Comparison of ENCODE assay signal across 8 mouse cellular contexts in the genomic region with DNA sequence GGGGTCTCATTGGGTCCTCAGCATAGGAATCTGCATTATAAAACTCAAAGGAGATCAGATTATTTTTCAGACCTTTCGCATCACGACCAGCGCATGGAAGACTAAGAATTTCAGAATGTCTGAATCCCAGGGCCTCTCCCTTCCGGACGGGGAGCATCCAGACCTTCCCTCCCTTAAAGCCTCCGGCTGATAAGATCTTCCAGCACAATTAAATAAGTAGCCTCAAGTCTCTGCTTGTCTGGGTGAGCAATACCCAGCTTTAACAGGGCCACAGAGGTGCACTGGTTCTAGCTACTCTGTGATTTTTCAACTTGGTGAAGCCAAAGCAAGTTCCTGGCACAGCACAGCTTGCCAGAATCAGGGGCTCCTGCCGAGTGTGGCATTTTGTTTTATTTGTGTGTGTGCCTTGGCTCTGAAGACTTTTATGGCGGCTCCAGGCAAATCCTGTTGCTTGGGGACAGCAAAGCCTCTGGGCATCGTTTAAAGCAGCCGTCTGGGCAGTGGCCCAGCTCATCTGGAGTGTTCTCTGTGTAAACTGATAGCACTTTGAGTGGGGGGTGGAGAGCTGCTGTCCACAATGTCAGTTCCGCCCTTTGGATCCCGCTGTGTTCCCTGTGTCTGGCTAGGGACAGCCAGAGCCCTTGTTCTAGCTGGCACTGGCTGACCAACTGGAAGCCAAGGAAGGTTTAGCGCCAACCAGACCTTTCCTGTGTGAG. TPM values are rescaled to one million over a fixed set of nuclear protein-coding genes. Genes with fewer than 3 reads are reported as not detected.
DNase-seq lines count a peak whose midpoint lies in the region; ATAC-seq and TF ChIP-seq lines count a peak whose summit lies in the region.

No protein-coding gene starts in this region.

- H3K4me2 ChIP-seq in hindbrain, postnatal 0 days (ENCODE audit: low read depth, low read length): peak overlapping the region; percentile 47

- WGBS in hindbrain, postnatal 0 days: 29% methylated on average over 13 of the region's 13 CpGs

- no peak overlapping the region for H3K9ac ChIP-seq in hindbrain, postnatal 0 days (replicated peaks; ENCODE audit: low read length)

- TF ChIP-seq CTCF in hindbrain, postnatal 0 days (IDR thresholded peaks at IDR 0.05; ENCODE audit: low read depth): no peak

- peak overlapping the region; percentile 62; the same call in 1 of the 2 replicates for H3K27ac ChIP-seq in hindbrain, postnatal 0 days

- H3K9me3 ChIP-seq in hindbrain, postnatal 0 days (ENCODE audit: low read length): no peaks in the 10 kb centered on the region

- H3K4me3 ChIP-seq in hindbrain, postnatal 0 days (ENCODE audit: low read length): 0 out of 2 replicates have a peak overlapping the region, but pooled peaks have one; percentile 8

- no peaks in the 10 kb centered on the region for H3K36me3 ChIP-seq in hindbrain, postnatal 0 days (ENCODE audit: insufficient read depth, low read length)

- no peaks in the 10 kb centered on the region for H3K4me1 ChIP-seq in hindbrain, postnatal 0 days (ENCODE audit: insufficient read depth, low read length)

- ATAC-seq in hindbrain, postnatal 0 days: peak; percentile 88

- DNase-seq in R1 (ENCODE audit: low read depth, low spot score): peak; percentile 55
- DNase-seq in cerebellum, postnatal 25 days: peak; percentile 69 to 78
- DNase-seq in gastrocnemius, postnatal 10 days: peak; percentile 64
- peak; percentile 83 for DNase-seq in hindbrain, postnatal 0 days (ENCODE audit: low spot score)
- DNase-seq in left cerebral cortex, adult 9 months (ENCODE audit: low spot score in 2 of 2): peak; percentile 6 to 45
- DNase-seq in lung, postnatal 4 days: peak; percentile 50 to 74
- DNase-seq in skeletal muscle tissue, adult 2 months (ENCODE audit: low read depth, low spot score): peak; percentile 89
- no peak for DNase-seq in thymus, postnatal 25 days

- H3K27me3 ChIP-seq in hindbrain, postnatal 0 days (ENCODE audit: insufficient read depth, low read length): no peaks in the 10 kb centered on the region

RNA-seq across cellular contexts. Expression of gene Aox1, which starts 0.6 kb away (rescaled TPM):
- 1 to 10 TPM; 4.2 to 4.3 TPM for total RNA-seq in gastrocnemius, postnatal 10 days (2021)
- total RNA-seq in hindbrain, postnatal 0 days (2014; rRNA removed): 0.65 and 0.89 TPM in 2 replicates
- 0.41 and 0.52 TPM in 2 replicates for polyA plus RNA-seq in hindbrain, postnatal 0 days (2015; fragmentation: Nextera tagmentation; extraction: Ambion mirVana)

RNA-seq across cellular contexts. Expression of gene Kctd18, which starts 11.6 kb away (rescaled TPM):
- total RNA-seq in gastrocnemius, postnatal 10 days (2021): 1 to 10 TPM; 7.7 to 8.0 TPM
- 26.0 and 27.7 TPM in 2 replicates for total RNA-seq in hindbrain, postnatal 0 days (2014; rRNA removed)
- 25.9 and 27.2 TPM in 2 replicates for polyA plus RNA-seq in hindbrain, postnatal 0 days (2015; fragmentation: Nextera tagmentation; extraction: Ambion mirVana)

RNA-seq across cellular contexts. Expression of gene Sgo2a, which starts 34.5 kb away (rescaled TPM):
- total RNA-seq in gastrocnemius, postnatal 10 days (2021): 1 to 10 TPM; 2.8 to 4.2 TPM
- 3.5 TPM in 2 replicates for total RNA-seq in hindbrain, postnatal 0 days (2014; rRNA removed)
- 2.8 and 4.0 TPM in 2 replicates for polyA plus RNA-seq in hindbrain, postnatal 0 days (2015; fragmentation: Nextera tagmentation; extraction: Ambion mirVana)
